Mouse (Mus musculus) liver, adult 2 months (tissue): ENCODE results near the gene Bco1.

Experiments used
- CTCF ChIP-seq: fragments of 200-500 bp; IDR thresholded peaks from 2 replicates; pipeline ENCODE4 v1.5.1; 2011; ENCODE audit warnings: low read depth, low read length, control low read depth
- POLR2A ChIP-seq: fragments of 200-500 bp; IDR thresholded peaks from 2 replicates; pipeline ENCODE4 v1.6.1; 2011; ENCODE audit warnings: low read length, control low read depth; ENCODE audit not compliant: insufficient read depth; ENCODE audit errors: extremely low read depth

DNA sequence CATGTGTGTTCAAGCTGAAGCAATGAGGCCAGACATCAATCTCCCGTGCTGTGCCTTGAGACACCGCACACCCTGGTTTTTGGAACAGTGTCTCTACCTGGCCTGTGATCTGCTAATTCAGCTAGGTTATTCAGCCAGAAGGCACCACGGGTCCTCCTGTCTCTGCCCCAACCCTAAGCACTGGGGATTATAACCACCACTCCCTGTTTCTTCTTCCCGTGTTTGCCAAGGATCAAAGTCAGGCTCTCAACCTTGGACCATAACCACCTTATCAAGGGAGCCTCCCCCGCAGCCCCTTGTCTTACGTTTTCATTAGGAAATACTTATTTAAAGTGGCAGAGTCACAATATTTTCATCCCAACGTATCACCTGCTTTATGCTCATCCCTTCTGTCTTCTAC is 20.9 kb downstream of the Bco1 start:
- no peak for TF ChIP-seq CTCF
- TF ChIP-seq POLR2A: no peak
